In genomic region chr13:22020901-22021339, GRCm38 (mm10) we compare ENCODE assay signal across 8 mouse cellular contexts. TPM values are rescaled to one million over a fixed set of nuclear protein-coding genes. Genes with fewer than 3 reads are reported as not detected.
A peak's percentile ranks its signal among the peaks of the same experiment; 100 is the strongest.
DNase-seq lines count a peak whose midpoint lies in the region; ATAC-seq lines count a peak whose summit lies in the region.

No protein-coding gene starts in this region.

- H3K27me3 ChIP-seq in forebrain, embryonic 15.5 days = peaks cover 40% of the 10 kb centered on the region
- peaks cover 33% of the 10 kb centered on the region for H3K27me3 ChIP-seq in limb, embryonic 10.5 days (ENCODE audit: low read depth, poor library complexity, severe bottlenecking)
- no peaks in the 10 kb centered on the region for H3K27me3 ChIP-seq in splenic B cell, adult 2 months (ENCODE audit: control insufficient read depth, insufficient read depth, low read length, poor library complexity, severe bottlenecking)

- no peak overlapping the region for H3K9ac ChIP-seq in forebrain, embryonic 15.5 days (replicated peaks)

- peak overlapping the region; percentile 39 for H3K4me3 ChIP-seq in forebrain, embryonic 15.5 days
- H3K4me3 ChIP-seq in limb, embryonic 10.5 days = peak overlapping the region; percentile 60

- H3K4me1 ChIP-seq in forebrain, embryonic 15.5 days = peaks cover 31% of the 10 kb centered on the region
- peaks cover 4% of the 10 kb centered on the region for H3K4me1 ChIP-seq in limb, embryonic 10.5 days

- peak; percentile 66; the same call in 1 of the 2 replicates for ATAC-seq in forebrain, embryonic 15.5 days (replicated peaks)
- peak; percentile 23 to 41; a peak in 1 of 4 replicates for ATAC-seq in hematopoietic stem cell, adult 5-6 weeks (replicated peaks in 1 of 2; ENCODE audit: insufficient read depth in 1 of 2, low FRiP score in 2 of 2, low TSS enrichment in 1 of 2, low read depth in 1 of 2, poor library complexity in 2 of 2, severe bottlenecking in 2 of 2)
- ATAC-seq in megakaryocyte-erythroid progenitor cell, adult 5-6 weeks (replicated peaks; ENCODE audit: low FRiP score, low TSS enrichment, poor library complexity, severe bottlenecking) = peak; percentile 72

- H3K4me2 ChIP-seq in forebrain, embryonic 15.5 days (replicated peaks) = peak overlapping the region; percentile 63

- no peaks in the 10 kb centered on the region for H3K36me3 ChIP-seq in forebrain, embryonic 15.5 days
- H3K36me3 ChIP-seq in limb, embryonic 10.5 days = no peaks in the 10 kb centered on the region
- no peaks in the 10 kb centered on the region for H3K36me3 ChIP-seq in splenic B cell, adult 2 months (ENCODE audit: control insufficient read depth, insufficient read depth, low read length, poor library complexity, severe bottlenecking)

- no peak overlapping the region for H3K27ac ChIP-seq in forebrain, embryonic 15.5 days (replicated peaks)
- no peak overlapping the region for H3K27ac ChIP-seq in limb, embryonic 10.5 days

- no peaks in the 10 kb centered on the region for H3K9me3 ChIP-seq in forebrain, embryonic 15.5 days
- no peaks in the 10 kb centered on the region for H3K9me3 ChIP-seq in limb, embryonic 10.5 days (replicated peaks)

- WGBS in forebrain, embryonic 15.5 days = under 1% methylated on average over 8 of the region's 8 CpGs
- under 1% methylated on average over 8 of the region's 8 CpGs for WGBS in limb, embryonic 10.5 days

- peak; percentile 34 for DNase-seq in right cerebral cortex, adult 18-20 months
- no peak for DNase-seq in right cerebral cortex, postnatal 25 days
- peak; percentile 82 for DNase-seq in adrenal gland, postnatal 14 days
- DNase-seq in limb, embryonic 10.5 days (ENCODE audit: low spot score) = no peak
- peak; percentile 65 for DNase-seq in splenic B cell, adult 2 months (ENCODE audit: low read depth, low spot score)

RNA-seq across cellular contexts. Expression of gene Prss16, which starts 11.4 kb away (rescaled TPM):
- total RNA-seq in adrenal gland, postnatal 14 days (2021) = 0.74 TPM in 1 of 2 replicates, not detected in the other
- 0.14 TPM in 1 of 2 replicates, not detected in the other for polyA plus RNA-seq in forebrain, embryonic 15.5 days (2015; fragmentation: Nextera tagmentation; extraction: Ambion mirVana)
- total RNA-seq in hematopoietic stem cell, adult 5-6 weeks (2017) = 0.84 and 1.1 TPM in 2 replicates
- polyA plus RNA-seq in limb, embryonic 10.5 days (2016; fragmentation: Nextera tagmentation; extraction: Ambion mirVana) = 0.20 TPM in 1 of 2 replicates, not detected in the other
- not detected in 2 replicates for total RNA-seq in megakaryocyte-erythroid progenitor cell, adult 5-6 weeks (2014; fragmentation: Nextera tagmentation)
- 0.19 and 0.89 TPM in 2 replicates for total RNA-seq in megakaryocyte-erythroid progenitor cell, adult 5-6 weeks (2017)

RNA-seq across cellular contexts. Expression of gene Hist1h2ah, which starts 14.4 kb away (rescaled TPM):
- total RNA-seq in adrenal gland, postnatal 14 days (2021) = 203 and 342 TPM in 2 replicates
- 2.5 and 9.8 TPM in 2 replicates for polyA plus RNA-seq in forebrain, embryonic 15.5 days (2015; fragmentation: Nextera tagmentation; extraction: Ambion mirVana)
- total RNA-seq in hematopoietic stem cell, adult 5-6 weeks (2017) = 573 and 874 TPM in 2 replicates
- polyA plus RNA-seq in limb, embryonic 10.5 days (2016; fragmentation: Nextera tagmentation; extraction: Ambion mirVana) = 7.3 and 8.5 TPM in 2 replicates
- total RNA-seq in megakaryocyte-erythroid progenitor cell, adult 5-6 weeks (2014; fragmentation: Nextera tagmentation) = 11.1 TPM in 1 of 2 replicates, not detected in the other
- total RNA-seq in megakaryocyte-erythroid progenitor cell, adult 5-6 weeks (2017) = 482 and 578 TPM in 2 replicates

RNA-seq across cellular contexts. Expression of gene Hist1h2bk, which starts 14.8 kb away (rescaled TPM):
- 207 and 301 TPM in 2 replicates for total RNA-seq in adrenal gland, postnatal 14 days (2021)
- polyA plus RNA-seq in forebrain, embryonic 15.5 days (2015; fragmentation: Nextera tagmentation; extraction: Ambion mirVana) = 4.5 and 4.6 TPM in 2 replicates
- total RNA-seq in hematopoietic stem cell, adult 5-6 weeks (2017) = 735 and 845 TPM in 2 replicates
- polyA plus RNA-seq in limb, embryonic 10.5 days (2016; fragmentation: Nextera tagmentation; extraction: Ambion mirVana) = 10.3 and 11.8 TPM in 2 replicates
- total RNA-seq in megakaryocyte-erythroid progenitor cell, adult 5-6 weeks (2014; fragmentation: Nextera tagmentation) = 142 and 423 TPM in 2 replicates
- total RNA-seq in megakaryocyte-erythroid progenitor cell, adult 5-6 weeks (2017) = 812 and 1,118 TPM in 2 replicates

RNA-seq across cellular contexts. Expression of gene Hist1h4i, which starts 20.2 kb away (rescaled TPM):
- total RNA-seq in adrenal gland, postnatal 14 days (2021) = 104 and 144 TPM in 2 replicates
- 16.9 and 19.2 TPM in 2 replicates for polyA plus RNA-seq in forebrain, embryonic 15.5 days (2015; fragmentation: Nextera tagmentation; extraction: Ambion mirVana)
- 41.9 and 76.5 TPM in 2 replicates for total RNA-seq in hematopoietic stem cell, adult 5-6 weeks (2017)
- polyA plus RNA-seq in limb, embryonic 10.5 days (2016; fragmentation: Nextera tagmentation; extraction: Ambion mirVana) = 27.4 and 36.3 TPM in 2 replicates
- 56.5 and 110 TPM in 2 replicates for total RNA-seq in megakaryocyte-erythroid progenitor cell, adult 5-6 weeks (2014; fragmentation: Nextera tagmentation)
- total RNA-seq in megakaryocyte-erythroid progenitor cell, adult 5-6 weeks (2017) = 136 and 141 TPM in 2 replicates

RNA-seq across cellular contexts. Expression of gene Hist1h2ag, which starts 21.8 kb away (rescaled TPM):
- total RNA-seq in adrenal gland, postnatal 14 days (2021) = 114 and 174 TPM in 2 replicates
- polyA plus RNA-seq in forebrain, embryonic 15.5 days (2015; fragmentation: Nextera tagmentation; extraction: Ambion mirVana) = 19.7 and 27.8 TPM in 2 replicates
- total RNA-seq in hematopoietic stem cell, adult 5-6 weeks (2017) = 548 and 583 TPM in 2 replicates
- 59.9 and 81.0 TPM in 2 replicates for polyA plus RNA-seq in limb, embryonic 10.5 days (2016; fragmentation: Nextera tagmentation; extraction: Ambion mirVana)
- 19.5 and 69.6 TPM in 2 replicates for total RNA-seq in megakaryocyte-erythroid progenitor cell, adult 5-6 weeks (2014; fragmentation: Nextera tagmentation)
- total RNA-seq in megakaryocyte-erythroid progenitor cell, adult 5-6 weeks (2017) = 882 and 1,306 TPM in 2 replicates

Comparison
In these comparisons a context has a peak if more than half of its experiments do, and no peak if none do; other contexts are left out.
1. DNase-seq: peak in right cerebral cortex, adult 18-20 months (single experiment), adrenal gland, postnatal 14 days (single experiment) and splenic B cell, adult 2 months (single experiment); none in right cerebral cortex, postnatal 25 days (single experiment) and limb, embryonic 10.5 days (single experiment).
2. Peak in every context shown above with its lines, with median percentiles within 50 percentile points of each other: ATAC-seq.